Mouse (Mus musculus): ENCODE measurements around the gene Fry.

DNA sequence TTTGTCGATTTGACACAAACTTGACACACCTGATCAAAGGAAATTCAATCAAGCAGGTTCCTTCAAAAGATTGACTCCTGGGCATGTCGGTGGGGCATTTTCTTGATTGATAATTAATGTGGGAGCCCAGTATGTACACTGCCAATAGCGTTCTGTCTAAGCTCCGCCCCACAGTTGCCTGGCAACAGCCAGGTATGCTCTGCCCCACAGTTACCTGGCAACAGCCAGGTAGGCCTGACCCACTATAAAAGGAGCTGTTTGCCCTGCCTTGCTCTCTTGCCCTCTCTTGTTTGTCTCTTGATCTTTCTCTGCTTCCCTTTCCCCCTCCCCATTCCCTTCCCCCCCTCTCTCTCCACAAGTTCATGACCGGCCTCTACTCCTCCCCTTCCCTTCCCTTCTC is 35.3 kb upstream of the Fry start:
- no peak for TF ChIP-seq EP300 (IDR thresholded peaks at IDR 0.05; ENCODE audit: low read depth in 1 of 2, low read length in 2 of 2)
- TF ChIP-seq CTCF (IDR thresholded peaks at IDR 0.05 in 2 of 3, conservative IDR thresholded peaks at IDR 0.05 in 1 of 3; ENCODE audit: control insufficient read depth in 1 of 3, insufficient read depth in 1 of 3, low read depth in 2 of 3, low read length in 3 of 3, poor library complexity in 1 of 3, severe bottlenecking in 1 of 3), result no peak
- TF ChIP-seq USF1 (IDR thresholded peaks at IDR 0.05; ENCODE audit: low read depth, low read length), result no peak
- TF ChIP-seq POLR2A (IDR thresholded peaks at IDR 0.05; ENCODE audit: control insufficient read depth in 1 of 2, insufficient read depth in 1 of 2, low read depth in 1 of 2, low read length in 2 of 2, poor library complexity in 1 of 2), result no peak
- no peak for TF ChIP-seq SIN3A (IDR thresholded peaks at IDR 0.05; ENCODE audit: low read length)
